Mouse (Mus musculus) ES-E14 (cell line): ENCODE measurements around the gene Pex1. TPM values are rescaled to one million over a fixed set of nuclear protein-coding genes. Genes with fewer than 3 reads are reported as not detected.

Source experiments
- DNase-seq: peaks from one replicate; pipeline ENCODE4 v3.0.0-alpha.2; 2013; ENCODE audit warnings: low read depth, low spot score
- H3K27ac ChIP-seq: 2 replicates; pipeline ENCODE4 v1.5.1; 2012; ENCODE audit warnings: low read depth, mild to moderate bottlenecking, low read length, moderate library complexity, mixed read lengths; ENCODE audit not compliant: poor library complexity, insufficient read depth, severe bottlenecking
- H3K36me3 ChIP-seq: 2 replicates; pipeline ENCODE4 v1.6.1; 2012; ENCODE audit warnings: mild to moderate bottlenecking, low read length, moderate library complexity, mixed read lengths; ENCODE audit not compliant: control insufficient read depth, poor library complexity, insufficient read depth, severe bottlenecking
- H3K4me1 ChIP-seq, 2 experiments: fragments of 150-350 bp in 1 of 2; sonication (generic) in 1 of 2; 2 replicates each; pipeline ENCODE4 v1.6.1; 2012; ENCODE audit warnings: low read length in 2 of 2, mild to moderate bottlenecking in 1 of 2, mixed read lengths in 1 of 2; ENCODE audit not compliant: control insufficient read depth in 2 of 2, insufficient read depth in 2 of 2, poor library complexity in 1 of 2
- H3K4me3 ChIP-seq, 2 experiments: fragments of 150-350 bp in 1 of 2; sonication (generic) in 1 of 2; 2 replicates each; pipeline ENCODE4 v1.5.1; 2012; ENCODE audit warnings: low read length in 2 of 2, low read depth in 1 of 2, mild to moderate bottlenecking in 1 of 2, mixed read lengths in 1 of 2; ENCODE audit not compliant: insufficient read depth in 1 of 2, poor library complexity in 1 of 2, severe bottlenecking in 1 of 2
- H3K9ac ChIP-seq: 2 replicates; pipeline ENCODE4 v1.6.1; 2012; ENCODE audit warnings: low read depth, mild to moderate bottlenecking, low read length, mixed read lengths; ENCODE audit not compliant: poor library complexity, insufficient read depth, severe bottlenecking
- H3K9me3 ChIP-seq: fragments of 150-350 bp; sonication (generic); 2 replicates; pipeline ENCODE4 v1.6.1; 2012; ENCODE audit warnings: low read depth, mild to moderate bottlenecking, low read length; ENCODE audit not compliant: control insufficient read depth, insufficient read depth
- CHD2 ChIP-seq: IDR thresholded peaks from 2 replicates; pipeline ENCODE4 v1.6.1; 2014; ENCODE audit warnings: mild to moderate bottlenecking, low read depth, low read length, inconsistent platforms
- HCFC1 ChIP-seq: IDR thresholded peaks from 2 replicates; pipeline ENCODE4 v1.6.1; 2012; ENCODE audit warnings: low read length, inconsistent platforms, borderline replicate concordance; ENCODE audit not compliant: insufficient read depth
- MAFK ChIP-seq: IDR thresholded peaks from 2 replicates; pipeline ENCODE4 v1.6.1; 2014; ENCODE audit warnings: mild to moderate bottlenecking, low read depth, low read length, inconsistent platforms; ENCODE audit not compliant: insufficient read depth
- ZC3H11A ChIP-seq: IDR thresholded peaks from 2 replicates; pipeline ENCODE4 v1.6.1; 2012; ENCODE audit warnings: low read depth, mild to moderate bottlenecking, inconsistent platforms, low read length, borderline replicate concordance
- ZNF384 ChIP-seq: IDR thresholded peaks from 2 replicates; pipeline ENCODE4 v1.6.1; 2012; ENCODE audit warnings: low read depth, low read length, inconsistent platforms
- in situ Hi-C, 2 experiments: fragments of 600-800 bp; cut with MboI; formaldehyde crosslinking; loops; one replicate each; pipeline ENCODE4 v1.15.1; 2025; ENCODE audit warnings: low sequenced_read_pairs in 2 of 2, inconsistent platforms in 1 of 2; ENCODE audit not compliant: unreplicated experiment in 2 of 2
- total RNA-seq: library from RNA; depleted of rRNA; stranded (reverse); fragments of 300-350 nt; gene quantifications from 2 replicates; pipeline ENCODE4 v1.2.3, GENCODE M21; 2012; rRNA removed

The Pex1 gene
- total RNA-seq, 1 experiment = 12.9 TPM

GRCm38 (mm10) chr5:3653801-3654200, 57.9 kb downstream of the Pex1 start:
- no peak overlapping the region for H3K4me3 ChIP-seq
- no peak for DNase-seq
- no peak overlapping the region for H3K9ac ChIP-seq
- H3K36me3 ChIP-seq = no peaks in the 10 kb centered on the region
- in situ Hi-C loops = no loop called here
- TF ChIP-seq CHD2 = no peak
- TF ChIP-seq MAFK = no peak
- TF ChIP-seq HCFC1 = no peak
- no peak for TF ChIP-seq ZNF384
- TF ChIP-seq ZC3H11A = no peak
- H3K9me3 ChIP-seq = no peaks in the 10 kb centered on the region
- H3K4me1 ChIP-seq = no peaks in the 10 kb centered on the region
- H3K27ac ChIP-seq = no peak overlapping the region

DNA sequence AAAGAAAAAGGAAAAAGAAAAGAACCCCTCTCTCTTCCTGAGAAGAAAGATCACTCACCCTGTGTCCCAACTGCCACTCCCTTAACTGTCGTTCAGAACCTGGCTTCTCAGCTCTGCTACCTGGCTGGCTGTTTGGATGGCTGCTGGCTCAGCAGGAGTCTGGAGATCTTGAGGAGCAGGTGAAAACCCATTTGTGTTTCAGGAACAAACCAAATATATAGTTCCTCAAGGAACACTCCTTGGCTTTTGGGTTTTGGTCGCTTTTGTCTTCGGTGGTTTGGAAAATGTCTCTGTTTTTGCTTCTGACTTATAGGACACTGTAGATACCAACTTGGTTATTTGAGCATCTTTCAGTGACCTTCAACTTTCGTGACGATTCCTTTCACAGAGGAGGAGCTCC, 61.2 kb downstream of the Pex1 start, which contains the start of gene Gatad1:
Gatad1 (minus strand) TSS at position 101 of the 400 bp plus-strand sequence.
- Histone ChIP-seq H3K36me3 (no peaks in the 10 kb centered on the region), H3K9ac (no peak within 1 kb of the TSS), H3K9me3 (no peaks in the 10 kb centered on the region), H3K4me1 (no peaks in the 10 kb centered on the region), H3K4me3 (no peak within 1 kb of the TSS), H3K27ac (no peak within 1 kb of the TSS)
- no peak for TF ChIP-seq ZC3H11A
- TF ChIP-seq ZNF384 = no peak
- TF ChIP-seq MAFK = no peak
- no peak for TF ChIP-seq CHD2
- no peak for TF ChIP-seq HCFC1
- DNase-seq = no peak
- in situ Hi-C loops = no loop called here

DNA sequence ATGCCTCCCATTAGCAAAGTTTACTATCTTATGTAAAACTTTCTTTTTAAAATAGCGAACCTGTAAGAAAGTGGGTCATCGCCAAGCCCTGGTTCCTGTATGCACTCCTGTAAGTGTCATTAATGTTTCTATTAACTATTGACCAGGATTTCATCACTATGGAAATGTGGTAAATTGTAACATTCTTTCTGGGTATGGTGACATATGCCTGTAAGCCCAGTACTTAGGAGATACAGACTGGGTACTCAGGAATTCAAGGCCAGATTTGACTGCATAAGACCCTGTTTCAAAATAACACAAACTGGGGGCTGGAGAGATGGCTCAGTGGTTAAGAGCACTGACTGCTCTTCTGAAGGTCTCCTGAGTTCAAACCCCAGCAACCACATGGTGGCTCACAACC, 69.4 kb downstream of the Pex1 start:
- TF ChIP-seq HCFC1 (no peak), ZNF384 (no peak), ZC3H11A (no peak), MAFK (no peak), CHD2 (no peak)
- no peak for DNase-seq
- in situ Hi-C loops = no loop called here

GRCm38 (mm10) chr5:3666585-3666984, 70.7 kb downstream of the Pex1 start:
- no peak for DNase-seq
- Histone ChIP-seq H3K4me3 (no peak overlapping the region), H3K36me3 (no peaks in the 10 kb centered on the region), H3K9ac (no peak overlapping the region), H3K4me1 (no peaks in the 10 kb centered on the region), H3K27ac (no peak overlapping the region), H3K9me3 (no peaks in the 10 kb centered on the region)
- TF ChIP-seq CHD2 (no peak), ZNF384 (no peak), HCFC1 (no peak), ZC3H11A (no peak), MAFK (no peak)
- in situ Hi-C loops = no loop called here

More for the DNA sequence above, 69.4 kb downstream of the Pex1 start:
- Histone ChIP-seq H3K4me1 (no peaks in the 10 kb centered on the region), H3K9ac (no peak overlapping the region), H3K4me3 (no peak overlapping the region), H3K36me3 (no peaks in the 10 kb centered on the region), H3K27ac (no peak overlapping the region), H3K9me3 (no peaks in the 10 kb centered on the region)

DNA sequence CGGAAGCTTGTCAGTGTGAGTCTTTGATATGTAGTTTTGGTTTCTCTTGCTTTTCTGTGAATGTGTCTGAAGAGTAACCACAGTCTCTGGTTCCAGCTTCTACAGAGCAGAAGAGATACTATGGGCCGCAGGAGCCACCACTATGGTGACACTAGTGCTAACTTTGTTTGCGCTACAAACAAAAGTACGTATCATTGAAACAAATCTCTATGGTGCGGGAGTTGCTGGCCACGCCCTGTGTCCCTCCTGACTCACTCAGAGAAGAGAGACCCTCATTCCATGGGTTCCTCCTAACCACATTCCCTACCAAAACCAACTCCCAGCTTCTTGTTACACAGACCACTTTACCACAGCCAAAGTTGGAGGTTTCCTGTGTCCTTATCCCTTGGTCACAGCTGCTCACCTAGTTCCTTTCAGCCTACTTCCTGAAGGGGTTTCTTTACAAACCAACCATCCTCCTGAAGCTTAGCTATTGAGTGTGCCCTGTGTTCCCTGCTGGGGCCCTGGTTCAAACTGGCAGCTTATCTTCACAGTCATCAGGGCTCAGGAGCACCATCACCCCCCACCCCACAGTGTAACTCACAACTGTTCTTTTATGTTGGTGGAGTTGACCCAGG, 74.2 kb downstream of the Pex1 start:
- TF ChIP-seq HCFC1 = no peak
- TF ChIP-seq ZNF384 = no peak
- TF ChIP-seq CHD2 = no peak
- TF ChIP-seq MAFK = no peak
- TF ChIP-seq ZC3H11A = no peak
- H3K27ac ChIP-seq = no peak overlapping the region

More for the DNA sequence above, 74.2 kb downstream of the Pex1 start:
- in situ Hi-C loops = no loop called here
- H3K36me3 ChIP-seq = no peaks in the 10 kb centered on the region
- H3K4me3 ChIP-seq = no peak overlapping the region
- no peaks in the 10 kb centered on the region for H3K4me1 ChIP-seq
- no peak overlapping the region for H3K9ac ChIP-seq
- H3K9me3 ChIP-seq = no peaks in the 10 kb centered on the region
- no peak for DNase-seq

Other genes starting within 250 kb of the Pex1 start
- 24.8 and 30.0 TPM in 2 replicates for gene Fam133b, start 52.2 kb upstream of the Pex1 start, total RNA-seq
- 5.9 and 6.2 TPM in 2 replicates for gene 1700109H08Rik, start 24.5 kb upstream of the Pex1 start, total RNA-seq
- 21.9 and 25.0 TPM in 2 replicates for gene Rbm48, start 519 bp downstream of the Pex1 start, total RNA-seq
- not detected in 2 replicates for gene Tmbim7, start 55.1 kb downstream of the Pex1 start, total RNA-seq
- gene Gatad1, start 61.1 kb downstream of the Pex1 start, total RNA-seq = 67.4 and 90.0 TPM in 2 replicates
- 15.1 and 17.6 TPM in 2 replicates for gene Ankib1, start 206.9 kb downstream of the Pex1 start, total RNA-seq
- gene Krit1, start 207.1 kb downstream of the Pex1 start, total RNA-seq = 25.0 and 30.8 TPM in 2 replicates
- 0.05 and 0.09 TPM in 2 replicates for gene Lrrd1, start 249.1 kb downstream of the Pex1 start, total RNA-seq